Mouse (Mus musculus) lung, postnatal 0 days (tissue): ENCODE measurements at regions not wholly inside any gene's neighbourhood (a gene's known extent, or its start where the extent isn't known, plus 50 kb on each side); places are given as distances from the start of the nearest gene placed in this dataset.

Source experiments
- CTCF ChIP-seq: IDR thresholded peaks from 2 replicates; pipeline ENCODE4 v1.5.1; 2016; ENCODE audit warnings: antibody characterized with exemption, mild to moderate bottlenecking
- EP300 ChIP-seq: IDR thresholded peaks from 2 replicates; pipeline ENCODE4 v1.6.1; 2016; ENCODE audit warnings: antibody characterized with exemption, mild to moderate bottlenecking, control low read depth

DNA sequence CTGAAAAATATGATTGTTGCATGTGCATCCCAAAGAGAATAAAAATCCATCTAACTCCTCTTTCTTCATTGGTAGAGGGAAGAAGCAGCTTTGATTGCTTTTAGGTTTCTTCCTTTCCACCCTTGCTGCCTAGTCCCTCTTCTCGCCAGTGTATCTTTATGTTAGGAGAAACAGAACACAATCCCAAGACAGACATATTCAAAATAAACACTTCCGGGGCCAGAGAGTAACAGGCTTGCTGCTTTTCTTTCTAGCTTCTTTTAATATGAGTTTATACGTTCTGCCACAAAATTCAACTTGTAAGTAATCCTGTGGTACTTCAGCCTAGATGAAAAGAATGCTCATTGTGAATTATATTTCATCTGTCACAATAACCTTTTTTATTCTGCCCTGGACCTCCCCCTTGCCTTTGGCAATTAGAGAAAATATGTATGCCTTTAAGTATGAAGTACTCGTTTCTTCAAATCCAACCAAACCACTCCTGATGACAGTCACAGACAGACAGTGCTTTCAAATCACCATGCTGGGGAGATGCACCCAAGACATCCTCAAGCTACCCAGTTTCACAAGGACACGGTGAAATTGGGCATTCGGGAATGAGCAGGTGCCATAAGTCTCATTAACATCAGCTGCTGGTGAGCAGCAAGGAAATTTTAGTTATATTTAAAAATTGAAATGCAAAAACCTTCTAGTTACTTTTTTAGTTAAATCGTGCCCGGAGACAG, 181.6 kb downstream of the Gm11146 start:
- no peak for TF ChIP-seq CTCF
- TF ChIP-seq EP300: no peak
